Mouse (Mus musculus) heart, postnatal 14 days (tissue): ENCODE measurements at regions not wholly inside any gene's neighbourhood (a gene's known extent, or its start where the extent isn't known, plus 50 kb on each side); places are given as distances from the start of the nearest gene placed in this dataset.
A peak's percentile ranks its signal among the peaks of the same experiment; 100 is the strongest.
"Not testable (repeated sequence)": the region's sequence is repeated elsewhere in the genome, so short reads cannot be mapped to it uniquely, and the experiment has no call there.

Experiments used
- DNase-seq, 2 experiments: peaks; one replicate each; pipeline ENCODE4 v3.0.0; 2021 to 2022
- intact Hi-C: fragments of 180-260 bp; cut with DNase I; formaldehyde crosslinking; loops from one replicate; pipeline ENCODE4 v1.15.1; 2025

DNA sequence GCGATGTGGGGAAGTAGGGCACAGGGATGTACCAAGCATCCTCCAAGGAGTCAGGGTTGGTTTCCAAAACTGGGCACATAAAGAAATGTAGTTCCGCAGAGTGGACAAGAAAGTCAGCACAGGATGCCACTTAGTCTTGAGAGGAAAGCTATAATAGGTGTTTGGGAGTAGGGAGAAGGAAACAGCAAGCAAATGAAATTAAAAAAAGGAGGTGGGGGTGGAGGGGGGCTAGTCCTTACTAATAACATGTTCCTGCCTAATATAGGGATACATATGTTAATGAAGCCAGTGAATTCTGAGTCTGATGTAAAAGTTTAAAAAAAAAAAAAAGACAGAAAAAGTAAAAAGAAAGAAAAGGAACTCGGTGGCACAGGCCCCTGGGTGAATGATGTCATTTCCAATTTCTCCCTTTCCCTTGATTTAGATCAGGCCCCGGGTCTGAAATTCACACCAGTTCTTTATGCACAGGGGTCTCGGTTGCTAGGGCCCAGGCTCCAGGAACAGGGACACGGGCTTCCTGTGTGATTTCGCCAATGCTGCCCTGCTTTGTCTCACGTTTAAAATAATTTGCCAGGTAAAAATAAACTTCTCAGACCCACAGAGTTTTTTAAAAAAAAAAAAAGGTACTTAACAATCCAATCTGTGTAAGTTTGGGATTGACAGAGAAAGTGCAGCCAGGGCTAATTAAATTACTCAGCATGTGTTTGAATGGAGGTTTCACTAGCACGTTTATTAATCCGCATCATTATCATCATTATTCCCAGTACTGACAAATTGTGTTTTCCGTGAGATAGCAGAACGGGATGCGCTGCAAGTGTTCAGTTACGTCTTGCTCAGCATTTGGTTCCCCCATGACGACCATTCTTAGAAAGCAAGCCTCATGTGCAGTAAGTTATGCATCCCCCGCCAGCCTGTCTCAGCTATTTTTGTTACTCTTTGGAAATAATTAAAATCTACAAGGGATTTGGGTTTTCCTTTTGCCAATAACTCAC lies 172.8 kb upstream of the Slc25a13 start:
- DNase-seq: no peak
- intact Hi-C loops: no loop called here

DNA sequence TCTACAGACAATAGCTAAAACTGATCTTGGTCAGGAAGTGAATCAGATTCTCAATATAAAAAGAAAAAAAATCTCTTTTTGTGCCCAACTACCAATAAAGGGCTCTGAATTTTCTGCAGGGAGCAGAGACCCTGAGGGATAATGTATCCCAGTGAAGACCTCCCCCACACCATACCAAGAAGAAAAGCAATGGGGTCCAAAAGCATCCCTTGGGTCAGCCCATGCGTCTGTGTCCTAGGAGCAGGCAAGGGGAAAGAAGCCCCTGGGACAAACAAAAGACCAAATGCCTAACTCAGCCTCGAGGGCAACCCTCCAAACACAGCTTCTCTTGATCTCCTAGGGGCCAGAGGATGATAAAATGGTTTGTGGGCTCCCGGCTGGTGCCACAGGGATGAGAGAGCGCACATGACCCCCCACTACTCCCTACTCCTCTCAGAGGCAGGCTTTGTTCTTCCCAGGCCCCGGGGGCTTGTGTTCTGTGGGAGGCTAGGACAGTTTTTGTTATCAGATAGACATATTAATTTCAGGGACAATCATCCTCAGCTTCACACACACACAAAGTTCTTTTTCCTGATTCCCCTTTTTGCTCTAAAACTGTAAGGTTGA lies 172.0 kb upstream of the Slc25a13 start:
- intact Hi-C loops: no loop called here

DNA sequence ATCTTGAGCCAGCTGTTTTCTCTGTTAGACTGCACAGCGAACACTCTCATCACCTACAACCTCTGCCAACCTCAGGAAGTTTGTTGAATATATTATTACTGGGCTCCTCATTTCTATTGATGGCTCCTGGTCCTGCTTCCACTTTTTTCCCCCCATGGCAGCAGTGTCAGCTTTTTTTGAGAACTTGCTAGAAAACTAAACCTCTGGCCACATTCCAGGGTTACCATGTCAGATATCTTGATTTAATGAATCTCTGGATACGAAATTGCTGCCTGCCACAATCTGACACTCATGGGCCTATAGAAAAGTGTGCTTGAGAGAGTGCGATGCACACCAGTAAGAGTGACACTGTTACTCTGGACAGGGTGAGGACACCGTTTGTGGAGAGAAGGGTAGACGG lies 170.6 kb upstream of the Slc25a13 start:
- DNase-seq: no peak
- intact Hi-C loops: no loop called here

More for the DNA sequence above, 172.0 kb upstream of the Slc25a13 start:
- DNase-seq: no peak

DNA sequence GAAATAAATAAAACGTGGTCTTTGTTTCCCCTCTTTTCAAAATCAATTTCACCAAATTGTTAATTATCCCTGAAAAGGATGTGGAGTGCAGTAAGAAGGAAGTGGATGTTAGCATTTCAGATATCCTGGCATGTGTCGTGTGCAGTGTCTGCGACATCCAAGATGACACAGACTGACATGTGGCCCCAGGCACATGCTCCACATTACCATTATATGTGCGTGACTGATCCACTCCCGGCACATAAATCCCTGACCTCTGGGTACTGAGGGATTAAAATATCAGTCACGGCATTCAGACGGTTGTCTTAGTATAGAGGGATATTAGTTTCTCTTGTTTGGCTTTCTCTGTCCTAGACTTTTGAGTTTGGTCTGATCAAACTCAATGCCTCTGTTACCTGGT lies 168.0 kb upstream of the Slc25a13 start:
- no peak for DNase-seq
- intact Hi-C loops: no loop called here

- intact Hi-C loops: no loop called here
- DNase-seq: no peak
Measured at GRCm38 (mm10) chr6:6384441-6384840, 167.5 kb upstream of the Slc25a13 start.

DNA sequence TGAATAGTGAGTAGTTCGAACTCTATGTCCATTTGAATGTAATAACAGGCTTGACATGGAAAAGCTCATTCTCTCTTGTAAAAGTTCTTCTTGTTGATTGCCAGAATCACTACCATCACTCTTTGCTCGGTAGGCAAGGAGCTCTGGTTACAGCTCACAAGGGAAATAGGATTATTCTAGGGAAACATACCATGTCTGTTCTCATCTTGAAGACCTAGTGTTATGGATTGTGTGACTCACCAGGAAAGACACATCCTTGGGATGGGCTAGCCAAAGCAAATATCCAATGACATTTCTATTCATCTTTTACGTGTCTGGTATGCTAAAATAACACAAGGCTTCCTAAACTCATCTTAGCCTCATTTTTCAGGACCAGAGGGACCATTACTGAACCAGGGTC lies 155.4 kb upstream of the Slc25a13 start:
- intact Hi-C loops: no loop called here
- no peak for DNase-seq

DNA sequence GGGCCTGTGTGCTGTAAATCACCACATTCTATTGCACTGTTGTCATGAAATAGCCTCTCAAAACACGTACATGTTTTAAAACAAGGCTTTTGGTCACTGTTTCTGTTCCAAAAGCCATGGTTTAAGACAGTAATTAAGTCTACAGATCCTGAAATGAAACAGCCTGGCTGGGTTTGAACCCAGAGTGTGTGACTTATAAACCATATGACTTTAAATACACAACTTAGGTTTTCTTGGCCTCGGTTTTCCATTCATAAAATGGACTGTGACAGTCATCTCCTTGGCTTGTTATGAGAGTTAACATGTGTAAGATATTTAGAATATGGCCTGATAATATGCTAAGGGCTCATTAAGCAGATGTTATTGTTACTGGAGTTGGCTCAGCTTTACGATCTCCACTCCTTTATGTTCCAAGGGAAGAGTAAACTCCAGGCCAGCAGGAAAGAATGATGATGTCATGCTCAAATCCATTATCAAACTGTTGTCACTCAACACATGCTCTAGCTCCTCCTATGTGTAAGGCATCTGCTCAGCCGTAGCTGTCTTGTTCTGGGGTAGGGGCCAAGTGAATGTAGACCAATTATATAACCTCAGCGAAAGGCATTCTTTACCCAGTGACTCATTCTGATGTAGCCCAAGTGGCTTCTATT lies 154.6 kb upstream of the Slc25a13 start:
- intact Hi-C loops: no loop called here
- DNase-seq: peak in 1 of 2 experiments; percentile 20

DNA sequence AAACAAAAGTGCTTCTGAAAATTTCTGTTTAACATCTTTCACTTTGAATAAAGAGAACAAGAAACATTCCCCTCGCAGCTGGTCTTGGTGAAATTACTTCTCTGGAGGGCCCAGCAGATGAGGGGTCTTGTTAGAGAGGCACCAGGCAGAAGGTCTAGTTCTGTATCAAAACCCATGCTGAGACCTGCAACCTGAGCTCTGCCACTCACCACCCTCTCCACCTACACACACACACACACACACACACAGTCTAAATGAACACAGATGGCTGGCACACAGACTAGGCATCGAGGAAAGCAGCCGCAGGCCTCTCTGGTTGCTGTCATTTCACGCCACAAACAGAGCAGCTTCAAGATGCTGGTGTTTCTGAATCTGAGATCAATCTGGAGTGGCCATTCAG lies 147.1 kb upstream of the Slc25a13 start:
- intact Hi-C loops: no loop called here
- no peak for DNase-seq

GRCm38 (mm10) chr6:6362678-6363354 lies 145.8 kb upstream of the Slc25a13 start:
- DNase-seq: no peak
- intact Hi-C loops: no loop called here

- DNase-seq, intact Hi-C loops: not testable (repeated sequence)
Measured at GRCm38 (mm10) chr6:6361181-6361580, 144.2 kb upstream of the Slc25a13 start.

DNA sequence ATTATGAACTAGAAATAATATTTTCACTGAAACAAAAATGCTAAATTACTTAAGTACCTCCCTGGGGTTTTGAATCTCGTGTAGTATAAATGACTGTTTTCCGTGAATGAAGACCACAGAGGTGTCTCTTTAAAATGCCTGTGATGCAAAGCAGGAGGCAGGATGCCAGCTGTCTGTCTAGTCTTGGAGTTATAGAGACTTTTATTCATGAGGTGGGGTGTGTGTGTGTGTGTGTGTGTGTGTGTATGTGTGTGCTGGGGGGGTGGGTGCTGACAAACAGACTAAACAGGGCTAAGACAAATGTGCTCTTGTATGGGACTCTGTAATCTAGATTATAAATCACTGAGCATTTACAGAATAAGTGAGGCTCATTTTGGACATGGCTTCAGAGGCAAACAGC lies 140.5 kb upstream of the Slc25a13 start:
- DNase-seq: no peak
- intact Hi-C loops: no loop called here

- no peak for DNase-seq
- intact Hi-C loops: no loop called here
Measured at GRCm38 (mm10) chr6:6356967-6357366, 140.0 kb upstream of the Slc25a13 start.

- intact Hi-C loops: no loop called here
- DNase-seq: no peak
Measured at GRCm38 (mm10) chr6:6335251-6335650, 118.3 kb upstream of the Slc25a13 start.

GRCm38 (mm10) chr6:6330271-6330670 lies 113.3 kb upstream of the Slc25a13 start:
- DNase-seq: no peak
- intact Hi-C loops: no loop called here

- intact Hi-C loops: no loop called here
- DNase-seq: no peak
Measured at GRCm38 (mm10) chr6:6325516-6325915, 108.5 kb upstream of the Slc25a13 start.

DNA sequence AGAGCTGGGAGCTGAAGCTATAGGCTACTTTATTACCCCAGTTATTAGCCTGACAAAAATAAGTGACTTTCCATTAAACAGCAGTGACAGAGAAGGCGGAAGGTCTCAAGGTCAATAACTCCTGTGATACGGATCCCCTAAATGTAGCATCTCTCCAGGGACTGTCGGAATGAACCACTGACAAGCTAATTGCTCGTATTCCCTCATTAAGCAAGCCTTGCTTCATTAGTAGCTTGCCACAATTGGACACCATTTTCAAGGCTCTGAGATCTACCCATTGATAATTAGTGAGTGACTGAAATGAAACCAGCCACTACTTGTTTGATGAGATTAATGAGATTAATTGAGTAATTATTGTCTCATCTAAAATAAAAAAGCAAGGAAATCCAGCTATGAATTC lies 99.8 kb upstream of the Slc25a13 start:
- no peak for DNase-seq
- intact Hi-C loops: no loop called here

- intact Hi-C loops: no loop called here
- no peak for DNase-seq
Measured at GRCm38 (mm10) chr6:6313171-6313570, 96.2 kb upstream of the Slc25a13 start.

DNA sequence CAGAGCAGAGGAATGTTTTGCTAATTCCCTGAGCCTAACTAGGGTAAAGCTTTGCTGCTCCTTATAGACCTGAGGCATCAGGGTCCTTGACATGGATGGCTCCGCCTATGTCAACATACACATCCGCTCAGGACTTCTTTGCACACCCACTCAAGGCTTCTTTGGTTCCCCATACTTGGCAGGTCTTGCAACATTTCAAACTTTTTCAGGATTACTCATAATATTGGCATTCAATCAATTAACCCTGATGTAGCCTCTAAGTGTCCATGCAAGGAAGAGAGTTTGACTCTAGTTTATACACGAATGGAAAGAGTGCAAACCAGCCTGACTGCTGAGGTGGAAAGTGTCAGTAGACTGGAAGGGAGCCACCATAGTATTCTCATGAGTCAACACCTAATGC lies 93.2 kb upstream of the Slc25a13 start:
- no peak for DNase-seq
- intact Hi-C loops: no loop called here

DNA sequence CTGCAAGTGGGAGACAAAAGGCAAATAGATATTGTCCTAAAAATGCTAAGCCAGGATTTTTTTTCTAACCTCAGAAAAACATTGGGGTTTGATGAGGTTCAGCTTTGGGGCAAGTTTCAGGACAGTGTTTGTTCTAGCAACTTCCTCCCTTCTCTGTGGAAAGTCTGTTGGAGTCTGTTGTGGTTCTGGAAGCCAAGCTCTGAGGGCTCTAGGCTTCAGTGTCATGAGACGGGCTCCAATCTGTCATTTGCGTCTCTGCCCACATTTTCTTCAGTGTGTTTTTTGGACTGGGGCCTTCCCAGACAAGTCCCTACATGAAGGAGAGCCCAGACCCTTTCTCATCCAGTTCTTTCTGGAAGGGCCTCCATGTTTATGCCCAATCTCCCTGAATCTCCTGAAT lies 90.6 kb upstream of the Slc25a13 start:
- intact Hi-C loops: no loop called here
- DNase-seq: no peak

DNA sequence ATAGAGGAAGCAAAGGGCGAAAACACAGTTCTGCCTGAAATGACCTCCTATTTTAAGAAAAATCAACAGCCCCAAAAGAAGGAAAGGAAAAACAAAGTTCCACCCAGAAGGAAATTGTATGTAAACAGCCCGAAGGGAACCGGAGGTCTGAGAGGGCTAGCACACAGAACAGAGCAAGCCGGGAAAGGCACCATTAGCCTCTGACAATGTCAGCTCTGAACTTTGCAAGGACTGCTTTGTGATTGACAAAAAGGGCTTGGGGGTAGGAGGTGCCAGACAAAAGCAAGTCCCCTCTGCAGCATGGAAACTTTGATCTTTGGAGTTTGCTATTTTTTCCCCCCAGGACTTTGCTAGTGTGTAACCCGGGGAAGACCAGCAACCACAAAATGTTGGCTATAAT lies 86.8 kb upstream of the Slc25a13 start:
- intact Hi-C loops: no loop called here
- no peak for DNase-seq

- no peak for DNase-seq
- intact Hi-C loops: no loop called here
Measured at GRCm38 (mm10) chr6:6301001-6301510, 84.1 kb upstream of the Slc25a13 start.
